Mouse (Mus musculus) cerebellum, adult 9-10 months (tissue): ENCODE data around the gene Pim3.
A peak's percentile ranks its signal among the peaks of the same experiment; 100 is the strongest.

ENCODE experiments used
- DNase-seq: peaks from one replicate; pipeline ENCODE4 v3.0.0; 2022

Pim3 gene

GRCm38 (mm10) chr15:88859206-88859970 lies 2.6 kb upstream of the Pim3 start:
- DNase-seq, result no peak

GRCm38 (mm10) chr15:88860781-88861180 lies 1.2 kb upstream of the Pim3 start:
- DNase-seq, result peak; percentile 71

GRCm38 (mm10) chr15:88862881-88863694 lies 1.1 kb downstream of the Pim3 start:
- DNase-seq, result peak; percentile 79

- DNase-seq, result peak; percentile 91
Observed at GRCm38 (mm10) chr15:88863695-88864231, 1.8 kb downstream of the Pim3 start.

- peak; percentile 79 for DNase-seq
Observed at GRCm38 (mm10) chr15:88864270-88865030, 2.5 kb downstream of the Pim3 start.

GRCm38 (mm10) chr15:88865061-88865460 lies 3.1 kb downstream of the Pim3 start:
- DNase-seq, result no peak

GRCm38 (mm10) chr15:88865888-88866695 lies 4.1 kb downstream of the Pim3 start:
- DNase-seq, result peak; percentile 49

GRCm38 (mm10) chr15:88866934-88867356 lies 5.0 kb downstream of the Pim3 start:
- no peak for DNase-seq

GRCm38 (mm10) chr15:88867368-88868023 lies 5.5 kb downstream of the Pim3 start:
- peak; percentile 55 for DNase-seq

- DNase-seq, result no peak
Observed at GRCm38 (mm10) chr15:88868024-88868742, 6.2 kb downstream of the Pim3 start.

GRCm38 (mm10) chr15:88870418-88871185 lies 8.6 kb downstream of the Pim3 start:
- no peak for DNase-seq

GRCm38 (mm10) chr15:88874061-88874460 lies 12.1 kb downstream of the Pim3 start:
- DNase-seq, result no peak

- DNase-seq, result no peak
Observed at GRCm38 (mm10) chr15:88874477-88874876, 12.5 kb downstream of the Pim3 start.

GRCm38 (mm10) chr15:88875625-88876081 lies 13.7 kb downstream of the Pim3 start:
- DNase-seq, result no peak

- peak; percentile 83 for DNase-seq
Observed at GRCm38 (mm10) chr15:88876155-88877020, 14.4 kb downstream of the Pim3 start.

GRCm38 (mm10) chr15:88877021-88877400 lies 15.0 kb downstream of the Pim3 start:
- no peak for DNase-seq

GRCm38 (mm10) chr15:88881253-88882044 lies 19.5 kb downstream of the Pim3 start:
- no peak for DNase-seq

GRCm38 (mm10) chr15:88882851-88883250 lies 20.9 kb downstream of the Pim3 start:
- no peak for DNase-seq
